Mouse (Mus musculus) hindbrain, postnatal 0 days (tissue): Measurements from ENCODE around the gene Rasal1. TPM values are rescaled to one million over a fixed set of nuclear protein-coding genes. Genes with fewer than 3 reads are reported as not detected.

Source experiments
- ATAC-seq: fragments of 200-750 bp; cut with Nextera tagmentation; 2 replicates; pipeline ENCODE4 v1.8.0; 2017; ENCODE audit warnings: mild to moderate bottlenecking, moderate TSS enrichment, moderate library complexity
- DNase-seq: peaks from one replicate; pipeline ENCODE4 v3.0.0-alpha.2; 2015; ENCODE audit warnings: low spot score
- H3K27ac ChIP-seq: fragments of 300-500 bp; sonication (generic); 2 replicates; pipeline ENCODE4 v1.5.1; 2014; ENCODE audit warnings: mild to moderate bottlenecking
- H3K27me3 ChIP-seq: fragments of 300-500 bp; sonication (generic); 2 replicates; pipeline ENCODE4 v1.6.1; 2014; ENCODE audit warnings: low read length, mixed read lengths; ENCODE audit not compliant: insufficient read depth
- H3K36me3 ChIP-seq: fragments of 300-500 bp; sonication (generic); 2 replicates; pipeline ENCODE4 v1.6.1; 2014; ENCODE audit warnings: low read length, mixed read lengths; ENCODE audit not compliant: insufficient read depth
- H3K4me1 ChIP-seq: fragments of 300-500 bp; sonication (generic); 2 replicates; pipeline ENCODE4 v1.6.1; 2014; ENCODE audit warnings: antibody characterized with exemption, low read length, mixed read lengths; ENCODE audit not compliant: insufficient read depth
- H3K4me2 ChIP-seq: fragments of 300-500 bp; sonication (generic); 2 replicates; pipeline ENCODE4 v1.6.1; 2014; ENCODE audit warnings: low read depth, mild to moderate bottlenecking, low read length, moderate library complexity, mixed read lengths
- H3K4me3 ChIP-seq: fragments of 300-500 bp; sonication (generic); 2 replicates; pipeline ENCODE4 v1.5.1; 2014; ENCODE audit warnings: low read length
- H3K9ac ChIP-seq: fragments of 300-500 bp; sonication (generic); replicated peaks from 2 replicates; pipeline ENCODE4 v1.6.1; 2014; ENCODE audit warnings: mild to moderate bottlenecking, low read length, moderate library complexity, mixed read lengths
- H3K9me3 ChIP-seq: fragments of 300-500 bp; sonication (generic); 2 replicates; pipeline ENCODE4 v1.6.1; 2016; ENCODE audit warnings: low read length, mixed read lengths
- CTCF ChIP-seq: IDR thresholded peaks from 2 replicates; pipeline ENCODE4 v1.5.1; 2016; ENCODE audit warnings: antibody characterized with exemption, control low read depth, low read depth
- WGBS: fragments of 180-500 bp; shearing (Covaris S2); extraction: QIAGEN DNeasy Blood & Tissue Kit; methylation state at CpG from one replicate; pipeline ENCODE4 v1.1.7; 2014; 5-methylcytosine and 5-hydroxymethylcytosine counted together
- polyA plus RNA-seq: library from polyadenylated mRNA; unstranded; fragments of >200 nt; fragmentation: Nextera tagmentation; extraction: Ambion mirVana; gene quantifications from 2 replicates; pipeline ENCODE4 v1.2.1, GENCODE M21; 2015
- total RNA-seq: library from RNA; depleted of rRNA; stranded (reverse); fragments of >200 nt; gene quantifications from 2 replicates; pipeline ENCODE4 v1.2.3, GENCODE M21; 2014; rRNA removed

Rasal1 gene
- total RNA-seq (3.9 and 8.2 TPM in 2 replicates), polyA plus RNA-seq (3.2 and 4.7 TPM in 2 replicates)

DNA sequence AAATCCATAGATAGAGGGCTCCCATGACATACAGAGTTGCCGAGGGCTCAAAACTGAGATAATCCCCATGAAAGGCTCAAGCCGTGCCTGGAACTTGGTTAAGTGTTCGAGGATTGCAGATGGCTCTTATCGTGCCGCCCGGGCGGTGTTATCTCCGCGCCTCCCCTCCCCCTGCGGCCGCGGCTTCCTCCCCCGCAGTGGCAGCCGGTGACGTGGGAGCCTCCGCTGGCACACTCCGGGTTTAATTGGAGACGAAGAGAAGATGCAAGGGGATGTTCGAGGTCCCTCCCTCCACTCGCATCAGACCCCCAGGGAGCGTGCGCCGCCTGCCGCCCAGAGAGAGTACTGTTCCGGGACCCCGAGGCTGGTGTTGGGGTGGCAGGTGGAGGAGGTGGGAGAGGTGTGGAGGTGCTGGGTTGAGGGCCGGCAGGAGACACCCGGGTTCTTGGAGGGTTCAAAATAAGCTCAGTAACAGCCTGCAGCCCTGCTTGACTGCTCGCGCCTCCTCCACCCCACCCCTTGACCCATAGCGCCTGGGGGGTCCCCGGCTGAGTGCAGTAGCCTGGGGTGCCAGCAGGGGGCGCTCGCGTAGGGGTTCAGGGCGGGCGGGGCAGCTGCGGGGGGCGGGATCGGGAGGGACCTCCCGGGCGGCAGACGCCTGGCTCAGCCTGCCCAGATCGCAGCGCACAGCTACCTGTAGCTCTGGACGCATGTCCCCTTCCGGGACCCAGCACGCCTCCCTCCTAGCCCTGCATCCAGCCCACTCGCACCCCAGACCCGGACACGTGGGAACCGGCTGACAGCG is at the start of gene Rasal1:
Gene Rasal1, plus strand, starts transcription at position 244 of the 805 bp plus-strand sequence.
- H3K27ac ChIP-seq, result no peak within 1 kb of the TSS
- peaks cover 16% of the 10 kb centered on the region for H3K27me3 ChIP-seq
- TF ChIP-seq CTCF, result peak; percentile 66
- 0 out of 2 replicates have a peak within 1 kb of the TSS, but pooled peaks have one; percentile 1 for H3K9ac ChIP-seq
- 1% methylated on average over 50 of the region's 53 CpGs for WGBS
- H3K4me2 ChIP-seq, result peak within 1 kb of the TSS; percentile 48
- peak; percentile 63 for ATAC-seq
- H3K4me1 ChIP-seq, result no peaks in the 10 kb centered on the region; the same call in 1 of the 2 replicates
- peak; percentile 46 for DNase-seq
- H3K36me3 ChIP-seq, result no peaks in the 10 kb centered on the region
- peak within 1 kb of the TSS; percentile 24 for H3K4me3 ChIP-seq
- no peaks in the 10 kb centered on the region for H3K9me3 ChIP-seq

GRCm38 (mm10) chr5:120599625-120600024 is 49.0 kb upstream of the Rasal1 start:
- no peak overlapping the region for H3K4me2 ChIP-seq
- DNase-seq (no peak), ATAC-seq (no peak)
- no peak for TF ChIP-seq CTCF
- H3K36me3 ChIP-seq, result no peaks in the 10 kb centered on the region
- H3K9me3 ChIP-seq, result no peaks in the 10 kb centered on the region
- no peaks in the 10 kb centered on the region for H3K27me3 ChIP-seq
- H3K4me1 ChIP-seq, result peaks cover 4% of the 10 kb centered on the region; the same call in 1 of the 2 replicates
- no peak overlapping the region for H3K27ac ChIP-seq
- WGBS, result 97% methylated on average over 6 of the region's 6 CpGs
- no peak overlapping the region for H3K4me3 ChIP-seq
- H3K9ac ChIP-seq, result no peak overlapping the region

DNA sequence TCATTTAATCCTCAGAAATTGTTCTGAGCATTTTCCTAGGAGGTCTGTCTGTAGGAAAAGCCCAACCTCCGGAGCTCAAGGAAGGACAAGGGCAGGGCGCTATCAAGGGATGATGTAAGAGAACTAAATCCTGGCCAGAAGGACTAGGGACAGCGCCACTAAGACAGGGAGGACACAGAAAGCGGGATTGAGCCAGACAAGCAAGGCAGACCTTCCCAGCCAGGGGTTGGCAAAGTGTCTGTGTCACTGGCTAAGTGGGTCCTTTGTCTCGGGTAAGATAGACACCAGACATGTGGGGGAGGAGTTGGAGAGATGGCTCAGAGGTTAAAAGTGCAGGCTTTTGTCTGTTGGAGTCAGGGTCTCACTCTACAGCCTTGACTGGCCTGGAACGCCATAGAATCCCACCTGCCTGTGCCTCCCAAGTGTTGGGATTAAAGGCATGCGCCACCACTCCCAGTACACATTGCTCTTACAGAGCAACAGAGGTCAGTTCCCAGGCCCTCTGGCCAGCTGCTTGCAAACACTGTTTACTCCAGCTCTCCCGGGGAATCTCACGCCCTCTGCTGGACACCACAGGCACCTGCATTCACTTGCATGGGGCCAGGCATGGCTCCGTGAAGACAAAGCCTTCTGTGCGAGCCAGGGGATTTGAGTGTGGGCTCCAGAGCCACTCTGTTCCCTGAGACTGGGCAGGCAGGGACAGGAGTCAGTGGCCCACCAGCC is 47.5 kb upstream of the Rasal1 start:
- TF ChIP-seq CTCF, result peak; percentile 74
- H3K27me3 ChIP-seq, result no peaks in the 10 kb centered on the region
- peak; percentile 68 for DNase-seq
- peaks cover 9% of the 10 kb centered on the region; the same call in 1 of the 2 replicates for H3K4me1 ChIP-seq
- H3K4me3 ChIP-seq, result no peak overlapping the region
- H3K4me2 ChIP-seq, result no peak overlapping the region
- 47% methylated on average over 11 of the region's 11 CpGs for WGBS
- no peaks in the 10 kb centered on the region for H3K9me3 ChIP-seq
- no peaks in the 10 kb centered on the region for H3K36me3 ChIP-seq
- ATAC-seq, result peak; percentile 25; the same call in 1 of the 2 replicates
- H3K9ac ChIP-seq, result no peak overlapping the region
- no peak overlapping the region for H3K27ac ChIP-seq

DNA sequence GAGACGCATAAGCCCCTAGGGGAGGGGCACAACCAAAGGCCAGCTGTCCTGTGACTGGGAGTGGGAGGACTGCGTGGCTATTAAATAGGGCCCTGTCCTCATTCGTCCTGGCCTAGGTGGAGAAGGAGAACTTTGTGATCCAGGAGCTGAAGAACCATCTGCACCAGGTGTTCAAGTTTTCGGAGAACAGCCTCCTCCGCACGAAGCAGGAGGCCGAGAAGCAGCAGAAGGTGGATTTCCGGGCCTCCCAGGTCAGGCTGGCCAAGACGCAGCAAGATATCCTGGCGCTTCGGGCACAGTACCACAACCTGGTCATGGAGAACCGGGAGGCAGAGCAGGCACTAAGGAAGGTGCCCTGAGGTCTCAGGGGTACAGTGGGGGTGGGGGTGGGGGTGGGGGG is 46.4 kb upstream of the Rasal1 start:
- no peak overlapping the region for H3K27ac ChIP-seq
- no peaks in the 10 kb centered on the region for H3K9me3 ChIP-seq
- WGBS, result 89% methylated on average over 12 of the region's 12 CpGs
- peaks cover 9% of the 10 kb centered on the region; the same call in 1 of the 2 replicates for H3K4me1 ChIP-seq
- H3K27me3 ChIP-seq, result no peaks in the 10 kb centered on the region
- no peaks in the 10 kb centered on the region for H3K36me3 ChIP-seq
- ATAC-seq, result no peak
- H3K4me2 ChIP-seq, result no peak overlapping the region
- no peak overlapping the region for H3K4me3 ChIP-seq
- no peak overlapping the region for H3K9ac ChIP-seq
- DNase-seq, result no peak
- no peak for TF ChIP-seq CTCF

- H3K27ac ChIP-seq, result no peak overlapping the region
- WGBS, result 45% methylated on average over 7 of the region's 7 CpGs
- no peak overlapping the region for H3K4me3 ChIP-seq
- no peaks in the 10 kb centered on the region for H3K27me3 ChIP-seq
- TF ChIP-seq CTCF, result no peak
- DNase-seq (no peak), ATAC-seq (no peak)
- H3K4me1 ChIP-seq, result peaks cover 9% of the 10 kb centered on the region; the same call in 1 of the 2 replicates
- no peak overlapping the region for H3K9ac ChIP-seq
- H3K4me2 ChIP-seq, result no peak overlapping the region
- no peaks in the 10 kb centered on the region for H3K9me3 ChIP-seq
- H3K36me3 ChIP-seq, result no peaks in the 10 kb centered on the region
Measured at GRCm38 (mm10) chr5:120603515-120603914, 45.1 kb upstream of the Rasal1 start.

GRCm38 (mm10) chr5:120604839-120605238 is 43.8 kb upstream of the Rasal1 start:
- peak overlapping the region; percentile 49 for H3K9ac ChIP-seq
- no peaks in the 10 kb centered on the region; the same call in 1 of the 2 replicates for H3K36me3 ChIP-seq
- peak overlapping the region; percentile 63 for H3K4me2 ChIP-seq
- peak overlapping the region; percentile 77; the same call in 1 of the 2 replicates for H3K27ac ChIP-seq
- H3K4me1 ChIP-seq, result peaks cover 9% of the 10 kb centered on the region; the same call in 1 of the 2 replicates
- DNase-seq, result peak; percentile 94
- no peaks in the 10 kb centered on the region for H3K27me3 ChIP-seq
- TF ChIP-seq CTCF, result peak; percentile 89
- peak overlapping the region; percentile 35 for H3K4me3 ChIP-seq
- H3K9me3 ChIP-seq, result no peaks in the 10 kb centered on the region
- WGBS, result 2% methylated on average over 6 of the region's 6 CpGs
- no peak for ATAC-seq
